Mouse (Mus musculus): ENCODE measurements around the gene Map1b. TPM values are rescaled to one million over a fixed set of nuclear protein-coding genes. Genes with fewer than 3 reads are reported as not detected.

The Map1b gene
- total RNA-seq, 2 experiments from 2014 or later: 630 to 695 TPM

DNA sequence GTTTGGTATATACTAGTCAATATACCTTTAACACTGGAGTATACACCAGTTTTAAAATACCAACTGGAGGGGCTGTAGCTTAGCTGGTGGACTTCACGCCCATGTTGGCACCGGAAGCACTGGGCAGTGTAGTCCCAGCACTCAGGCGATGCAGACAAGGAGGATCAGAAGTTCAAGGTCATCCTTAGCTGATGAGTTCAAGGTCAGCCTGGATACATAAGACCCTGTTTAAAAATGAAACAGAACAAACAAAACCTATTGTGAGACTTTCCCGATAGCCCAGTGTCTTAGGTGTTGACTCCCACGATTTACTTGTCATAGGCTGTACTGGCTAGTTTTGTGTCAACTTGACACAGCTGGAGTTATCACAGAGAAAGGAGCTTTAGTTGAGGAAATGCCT lies 1.5 kb upstream of the Map1b start:
- DNase-seq (ENCODE audit: extremely low spot score in 1 of 2, low spot score in 2 of 2): no peak
- no peak overlapping the region for H3K27ac ChIP-seq
- H3K4me3 ChIP-seq: no peak overlapping the region
- intact Hi-C loops (cut with DNase I): loop anchor here (2.0 to 5.0 kb wide), 2 partner anchors 74 to 245 kb away; no protein-coding TSS in a partner anchor
- no peak for TF ChIP-seq CTCF (IDR thresholded peaks at IDR 0.05)

- Histone ChIP-seq H3K4me3 (peak overlapping the region; percentile 95), H3K27ac (peak overlapping the region; percentile 95)
- DNase-seq (ENCODE audit: extremely low spot score in 1 of 2, low spot score in 2 of 2): peak in 1 of 2 experiments; percentile 36
- intact Hi-C loops (cut with DNase I): loop anchor here (2.0 to 5.0 kb wide), 3 partner anchors 76 to 247 kb away; no protein-coding TSS in a partner anchor
- no peak for TF ChIP-seq CTCF (IDR thresholded peaks at IDR 0.05)
Measured at GRCm38 (mm10) chr13:99515736-99516447, 448 bp downstream of the Map1b start.

- Histone ChIP-seq H3K4me3 (peak overlapping the region; percentile 95), H3K27ac (peak overlapping the region; percentile 95)
- peak; percentile 75 to 79 for DNase-seq (ENCODE audit: extremely low spot score in 1 of 2, low spot score in 2 of 2)
- TF ChIP-seq CTCF (IDR thresholded peaks at IDR 0.05): no peak; the same call in 1 of the 2 replicates
- intact Hi-C loops (cut with DNase I): loop anchor here (2.0 to 5.0 kb wide), 5 partner anchors 68 to 322 kb away; no protein-coding TSS in a partner anchor
Measured at GRCm38 (mm10) chr13:99514917-99515591, 1.3 kb downstream of the Map1b start.

GRCm38 (mm10) chr13:99513990-99514389 lies 2.4 kb downstream of the Map1b start:
- TF ChIP-seq CTCF (IDR thresholded peaks at IDR 0.05): no peak
- H3K27ac ChIP-seq: peak overlapping the region; percentile 68
- DNase-seq (ENCODE audit: extremely low spot score in 1 of 2, low spot score in 2 of 2): no peak
- intact Hi-C loops (cut with DNase I): loop anchor here (2.0 to 5.0 kb wide), 4 partner anchors 67 to 323 kb away; no protein-coding TSS in a partner anchor
- H3K4me3 ChIP-seq: peak overlapping the region; percentile 95

- DNase-seq (ENCODE audit: extremely low spot score in 1 of 2, low spot score in 2 of 2): peak; percentile 49 to 51
- TF ChIP-seq CTCF (IDR thresholded peaks at IDR 0.05): peak; percentile 31
- Histone ChIP-seq H3K27ac (peak overlapping the region; percentile 68), H3K4me3 (peak overlapping the region; percentile 95)
- intact Hi-C loops (cut with DNase I): loop anchor here (5.0 kb wide), 3 partner anchors 66 to 324 kb away; no protein-coding TSS in a partner anchor
Measured at GRCm38 (mm10) chr13:99513138-99513537, 3.2 kb downstream of the Map1b start.

GRCm38 (mm10) chr13:99509896-99510295 lies 6.4 kb downstream of the Map1b start:
- no peak overlapping the region for H3K4me3 ChIP-seq
- no peak overlapping the region for H3K27ac ChIP-seq
- TF ChIP-seq CTCF (IDR thresholded peaks at IDR 0.05): no peak
- no peak for DNase-seq (ENCODE audit: extremely low spot score in 1 of 2, low spot score in 2 of 2)
- intact Hi-C loops (cut with DNase I): loop anchor here (5.0 kb wide), 3 partner anchors 63 to 327 kb away; no protein-coding TSS in a partner anchor

DNA sequence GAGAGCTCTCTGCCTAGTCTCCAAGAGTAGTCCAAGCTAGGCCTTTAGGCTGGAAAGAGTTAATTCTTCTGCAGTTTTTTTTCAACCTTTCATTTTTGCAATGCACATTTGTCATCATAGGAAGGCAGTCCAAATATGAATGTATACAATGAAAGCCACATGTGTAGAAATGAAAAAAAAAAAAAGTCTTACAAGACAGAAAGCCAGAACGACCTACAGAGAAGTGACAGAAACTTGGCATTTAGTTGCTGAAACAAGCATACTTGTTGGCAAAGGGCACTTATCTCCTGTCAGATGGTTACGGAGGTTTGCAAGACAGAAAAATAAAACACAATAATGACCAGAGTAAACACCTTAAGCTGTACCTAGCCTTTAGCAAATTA lies 9.8 kb downstream of the Map1b start:
- Histone ChIP-seq H3K27ac (no peak overlapping the region), H3K4me3 (no peak overlapping the region)
- no peak for TF ChIP-seq CTCF (IDR thresholded peaks at IDR 0.05)
- DNase-seq (ENCODE audit: extremely low spot score in 1 of 2, low spot score in 2 of 2): no peak
- intact Hi-C loops (cut with DNase I): no loop called here

DNA sequence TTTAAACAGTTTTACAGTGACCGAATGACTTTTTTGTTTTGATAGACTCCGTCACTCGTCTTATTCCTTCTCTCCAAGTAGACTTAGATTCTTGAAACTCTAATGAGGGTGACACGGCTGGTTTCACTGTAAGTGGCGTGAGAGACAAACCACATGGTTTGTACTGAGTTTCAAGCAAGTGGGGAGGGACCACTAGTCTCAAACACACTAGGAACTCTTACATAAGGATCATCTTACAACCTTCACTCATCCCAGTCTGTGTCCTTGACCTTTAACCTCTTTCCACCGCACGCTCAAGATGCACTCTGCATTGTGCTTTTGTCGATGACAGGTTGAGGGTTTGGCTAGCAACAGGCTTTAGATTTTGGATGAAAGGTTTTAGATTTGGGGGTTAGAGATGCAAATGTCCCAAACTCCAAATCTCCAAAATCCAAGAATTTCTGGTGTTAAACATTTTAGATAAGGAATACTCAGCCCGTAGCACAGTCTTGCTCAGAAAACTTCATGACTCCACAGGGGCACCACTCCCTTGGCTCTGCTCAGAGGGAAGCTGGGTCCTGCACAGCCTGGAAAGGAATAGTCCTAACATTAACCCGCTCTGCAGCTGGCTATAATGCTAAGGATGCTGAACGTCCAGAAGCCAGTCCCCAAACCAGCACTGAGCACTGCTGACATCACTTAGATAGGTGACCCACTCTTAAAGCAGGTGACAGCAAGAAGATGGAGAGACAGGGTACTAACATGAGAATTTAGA lies 10.3 kb downstream of the Map1b start:
- Histone ChIP-seq H3K27ac (no peak overlapping the region), H3K4me3 (no peak overlapping the region)
- intact Hi-C loops (cut with DNase I): no loop called here
- DNase-seq (ENCODE audit: extremely low spot score in 1 of 2, low spot score in 2 of 2): no peak
- no peak for TF ChIP-seq CTCF (IDR thresholded peaks at IDR 0.05)

DNA sequence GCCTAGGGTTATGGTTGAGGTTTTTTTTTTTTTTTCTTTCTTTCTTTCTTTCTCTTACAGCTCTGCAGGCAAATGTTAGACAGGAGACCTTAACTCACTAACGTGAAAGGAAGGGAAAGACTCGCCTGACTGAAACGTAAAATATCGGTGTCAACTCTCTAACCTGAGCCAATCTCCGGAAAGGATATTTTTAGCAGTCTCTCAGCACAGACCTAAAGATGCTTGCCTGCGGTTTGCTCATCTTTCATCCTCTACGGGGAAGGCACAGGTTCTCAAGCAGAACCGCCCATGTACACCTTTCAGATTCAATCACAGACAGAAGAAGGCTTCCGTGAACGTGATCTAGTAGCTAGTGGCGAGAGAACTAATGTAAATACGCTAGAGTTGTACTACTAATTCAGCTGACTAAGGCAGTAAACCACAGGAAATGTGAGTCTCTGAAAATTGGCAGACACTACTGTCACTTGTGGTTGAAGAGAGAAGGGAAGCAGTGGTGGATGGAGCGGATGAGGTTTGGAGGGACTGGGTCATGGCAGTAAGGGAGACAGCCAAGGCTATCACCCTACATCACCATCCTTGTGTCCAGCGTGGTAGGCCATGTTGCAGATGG lies 12.9 kb downstream of the Map1b start:
- DNase-seq (ENCODE audit: extremely low spot score in 1 of 2, low spot score in 2 of 2): no peak
- intact Hi-C loops (cut with DNase I): no loop called here
- Histone ChIP-seq H3K27ac (peak overlapping the region; percentile 30), H3K4me3 (no peak overlapping the region)
- TF ChIP-seq CTCF (IDR thresholded peaks at IDR 0.05): no peak

- TF ChIP-seq CTCF (IDR thresholded peaks at IDR 0.05): no peak
- DNase-seq (ENCODE audit: extremely low spot score in 1 of 2, low spot score in 2 of 2): no peak
- Histone ChIP-seq H3K4me3 (peak overlapping the region; percentile 8; the same call in 1 of the 2 replicates), H3K27ac (peak overlapping the region; percentile 55)
- intact Hi-C loops (cut with DNase I): no loop called here
Measured at GRCm38 (mm10) chr13:99502911-99503310, 13.4 kb downstream of the Map1b start.

GRCm38 (mm10) chr13:99502126-99502744 lies 14.1 kb downstream of the Map1b start:
- H3K4me3 ChIP-seq: peak overlapping the region; percentile 9; the same call in 1 of the 2 replicates
- TF ChIP-seq CTCF (IDR thresholded peaks at IDR 0.05): no peak
- H3K27ac ChIP-seq: peak overlapping the region; percentile 55
- DNase-seq (ENCODE audit: extremely low spot score in 1 of 2, low spot score in 2 of 2): no peak
- intact Hi-C loops (cut with DNase I): no loop called here
